Mouse (Mus musculus) fat pad, adult 2 months (tissue): ENCODE measurements around the gene Gm42742.
A peak's percentile ranks its signal among the peaks of the same experiment; 100 is the strongest.

Source experiments
- DNase-seq: peaks from one replicate; pipeline ENCODE4 v3.0.0-alpha.2; 2011; ENCODE audit warnings: low read depth, low spot score; ENCODE audit errors: extremely low read depth

Gene Gm42742

GRCm38 (mm10) chr7:127004122-127004875 is 16.6 kb downstream of the Gm42742 start:
- DNase-seq, result no peak

- DNase-seq, result no peak
Measured at GRCm38 (mm10) chr7:127003620-127004019, 17.3 kb downstream of the Gm42742 start.

GRCm38 (mm10) chr7:126999568-126999967 is 21.3 kb downstream of the Gm42742 start:
- no peak for DNase-seq

- DNase-seq, result no peak
Measured at GRCm38 (mm10) chr7:126996449-126996848, 24.4 kb downstream of the Gm42742 start.

GRCm38 (mm10) chr7:126988816-126989215 is 32.1 kb downstream of the Gm42742 start:
- DNase-seq, result no peak

- no peak for DNase-seq
Measured at GRCm38 (mm10) chr7:126986319-126986718, 34.6 kb downstream of the Gm42742 start.

- DNase-seq, result no peak
Measured at GRCm38 (mm10) chr7:126984667-126985444, 36.0 kb downstream of the Gm42742 start.

GRCm38 (mm10) chr7:126983113-126983512 is 37.8 kb downstream of the Gm42742 start:
- peak; percentile 67 for DNase-seq

GRCm38 (mm10) chr7:126982054-126982453 is 38.8 kb downstream of the Gm42742 start:
- no peak for DNase-seq

GRCm38 (mm10) chr7:126981601-126982000 is 39.3 kb downstream of the Gm42742 start:
- no peak for DNase-seq

- no peak for DNase-seq
Measured at GRCm38 (mm10) chr7:126978841-126979240, 42.1 kb downstream of the Gm42742 start.

- DNase-seq, result no peak
Measured at GRCm38 (mm10) chr7:126976878-126977459, 43.9 kb downstream of the Gm42742 start.

GRCm38 (mm10) chr7:126975950-126976866 is 44.7 kb downstream of the Gm42742 start, which contains the start of gene Cdiptos:
Cdiptos (minus strand) TSS chr7:126976098.
- no peak for DNase-seq

- DNase-seq, result no peak
Measured at GRCm38 (mm10) chr7:126975893-126975949, 45.2 kb downstream of the Gm42742 start, which contains the start of gene Cdipt. Cdipt (plus strand) TSS chr7:126975914.

- DNase-seq, result no peak
Measured at GRCm38 (mm10) chr7:126975493-126975892, 45.4 kb downstream of the Gm42742 start.

GRCm38 (mm10) chr7:126967361-126967760 is 53.5 kb downstream of the Gm42742 start:
- no peak for DNase-seq

GRCm38 (mm10) chr7:126965568-126965967 is 55.3 kb downstream of the Gm42742 start:
- DNase-seq, result no peak
